Mouse (Mus musculus) CD8-positive naive resting alpha-beta T cell, adult 2 months (primary cell): ENCODE data around the gene Zfp804a.

Source experiments
- DNase-seq, 2 experiments: peaks; one replicate each; pipeline ENCODE4 v3.0.0; 2022; ENCODE audit warnings: low read depth in 2 of 2, low spot score in 2 of 2

The Zfp804a gene

GRCm38 (mm10) chr2:82253382-82253781 lies 200.4 kb downstream of the Zfp804a start:
- DNase-seq, result no peak

- no peak for DNase-seq
These were observed 229.7 kb downstream of the Zfp804a start for GRCm38 (mm10) chr2:82282591-82283269.

GRCm38 (mm10) chr2:82294932-82295493 lies 242.0 kb downstream of the Zfp804a start:
- DNase-seq, result no peak
